Mouse (Mus musculus) liver, adult 2 months (tissue): ENCODE results near the gene D8Ertd738e.

Experiments
- CTCF ChIP-seq: fragments of 200-500 bp; IDR thresholded peaks from 2 replicates; pipeline ENCODE4 v1.5.1; 2011; ENCODE audit warnings: low read depth, low read length, control low read depth
- POLR2A ChIP-seq: fragments of 200-500 bp; IDR thresholded peaks from 2 replicates; pipeline ENCODE4 v1.6.1; 2011; ENCODE audit warnings: low read length, control low read depth; ENCODE audit not compliant: insufficient read depth; ENCODE audit errors: extremely low read depth

GRCm38 (mm10) chr8:84269950-84270773 is 20.6 kb upstream of the D8Ertd738e start, which contains the start of gene Ccdc130:
- TF ChIP-seq POLR2A (peak; percentile 70), CTCF (no peak)
